Mouse (Mus musculus) adrenal gland, adult 18-20 months (tissue): ENCODE results near the gene Rpa2. TPM values are rescaled to one million over a fixed set of nuclear protein-coding genes. Genes with fewer than 3 reads are reported as not detected.
A peak's percentile ranks its signal among the peaks of the same experiment; 100 is the strongest.

Source experiments
- DNase-seq, 2 experiments: peaks; one replicate each; pipeline ENCODE4 v3.0.0; 2021 to 2022; ENCODE audit warnings: low spot score in 2 of 2
- total RNA-seq, 2 experiments: library from RNA; stranded (reverse); gene quantifications; 1 replicate in 1 of 2; 2 replicates in 1 of 2; pipeline ENCODE4 v1.2.3; 2021

The Rpa2 gene
- total RNA-seq, 2 experiments from 2014 or later: 5.2 to 7.2 TPM

GRCm38 (mm10) chr4:132802171-132802637 lies 34.1 kb downstream of the Rpa2 start:
- DNase-seq: no peak

GRCm38 (mm10) chr4:132803212-132803611 lies 35.1 kb downstream of the Rpa2 start:
- DNase-seq: no peak

- no peak for DNase-seq
Measured at GRCm38 (mm10) chr4:132803876-132804275, 35.7 kb downstream of the Rpa2 start.

GRCm38 (mm10) chr4:132804331-132804730 lies 36.2 kb downstream of the Rpa2 start:
- no peak for DNase-seq

GRCm38 (mm10) chr4:132805146-132805545 lies 37.0 kb downstream of the Rpa2 start:
- DNase-seq: no peak

- DNase-seq: no peak
Measured at GRCm38 (mm10) chr4:132805599-132806197, 37.6 kb downstream of the Rpa2 start.

- DNase-seq: no peak
Measured at GRCm38 (mm10) chr4:132806620-132807191, 38.6 kb downstream of the Rpa2 start.

GRCm38 (mm10) chr4:132807771-132808641 lies 39.9 kb downstream of the Rpa2 start:
- no peak for DNase-seq

- no peak for DNase-seq
Measured at GRCm38 (mm10) chr4:132809621-132810020, 41.5 kb downstream of the Rpa2 start.

GRCm38 (mm10) chr4:132816404-132816803 lies 48.3 kb downstream of the Rpa2 start:
- no peak for DNase-seq

- no peak for DNase-seq
Measured at GRCm38 (mm10) chr4:132816855-132817254, 48.7 kb downstream of the Rpa2 start.

GRCm38 (mm10) chr4:132818442-132818841 lies 50.3 kb downstream of the Rpa2 start:
- no peak for DNase-seq

- DNase-seq: peak; percentile 42 to 76
Measured at GRCm38 (mm10) chr4:132823614-132824366, 55.7 kb downstream of the Rpa2 start.

Other genes with a start within 250 kb of the Rpa2 start
- 100 to 1,000 TPM; 233 to 327 TPM for gene Atpif1, start 234.7 kb upstream of the Rpa2 start, total RNA-seq
- 10 to 100 TPM; 73.1 to 97.9 TPM for gene Dnajc8, start 232.8 kb upstream of the Rpa2 start, total RNA-seq
- 1 to 10 TPM; 1.3 to 3.9 TPM for gene Ptafr, start 204.3 kb upstream of the Rpa2 start, total RNA-seq
- gene Eya3, start 129.3 kb upstream of the Rpa2 start, total RNA-seq: 10 to 100 TPM; 27.9 to 32.3 TPM
- gene Xkr8, start 35.8 kb upstream of the Rpa2 start, total RNA-seq: 1 to 10 TPM; 4.2 to 5.9 TPM
- gene Smpdl3b, start 11.1 kb upstream of the Rpa2 start, total RNA-seq: 10 to 100 TPM in 1 of 2 experiments, under 1 TPM in 1; 0.83 to 15.0 TPM
- gene Themis2, start 28.1 kb downstream of the Rpa2 start, total RNA-seq: 1 to 10 TPM; 1.7 to 3.3 TPM
- 10 to 100 TPM; 31.2 to 41.0 TPM for gene Ppp1r8, start 74.8 kb downstream of the Rpa2 start, total RNA-seq
- 10 to 100 TPM; 58.8 to 59.2 TPM for gene Stx12, start 116.2 kb downstream of the Rpa2 start, total RNA-seq
- gene Fam76a, start 154.2 kb downstream of the Rpa2 start, total RNA-seq: 10 to 100 TPM; 25.2 to 26.1 TPM
- gene Fgr, start 205.8 kb downstream of the Rpa2 start, total RNA-seq: under 1 TPM; 0.43 to 0.58 TPM
- 10 to 100 TPM; 72.1 to 86.9 TPM for gene Ahdc1, start 242.9 kb downstream of the Rpa2 start, total RNA-seq